ENCODE assay signal across 8 mouse cellular contexts in the genomic region with DNA sequence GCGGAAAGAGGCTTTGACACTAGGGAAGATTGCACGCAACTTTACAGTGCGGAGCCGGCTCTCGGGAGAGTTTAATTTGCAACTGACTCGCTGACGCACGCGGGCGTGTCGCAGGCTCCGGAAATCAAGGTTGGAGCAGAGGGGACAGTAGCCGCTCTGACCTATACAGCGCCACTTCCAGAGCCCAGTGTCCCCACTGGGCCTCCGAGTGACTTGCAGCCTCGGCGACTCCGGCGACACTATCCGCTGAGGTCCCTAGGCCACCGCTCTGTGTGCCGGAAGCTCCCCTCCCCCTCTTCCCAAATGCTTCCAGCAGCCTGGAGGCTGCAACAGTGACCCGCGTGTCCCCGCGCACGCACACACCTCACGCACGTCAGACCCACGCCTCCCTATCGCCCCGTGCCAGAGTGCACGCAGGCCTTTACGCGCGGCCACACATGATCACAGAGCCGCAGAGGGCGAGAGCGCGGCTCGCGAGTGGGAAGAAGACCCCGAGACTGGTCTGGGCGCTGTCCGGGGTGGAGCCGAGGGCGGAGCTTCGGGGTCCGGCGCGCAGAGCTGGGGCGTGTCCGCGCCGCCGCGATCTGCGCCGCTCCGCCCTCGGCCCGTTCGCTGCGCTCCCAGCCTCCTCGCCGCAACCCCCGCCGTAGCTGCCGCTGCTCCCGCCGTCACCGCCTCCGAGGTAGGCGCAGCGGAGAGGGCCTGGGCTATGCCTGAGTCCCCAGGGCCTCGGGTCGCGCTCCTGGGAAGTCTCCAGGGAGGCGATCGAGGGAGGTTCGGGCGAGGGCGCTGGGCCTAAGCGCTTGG. TPM values are rescaled to one million over a fixed set of nuclear protein-coding genes. Genes with fewer than 3 reads are reported as not detected.
DNase-seq lines count a peak whose midpoint lies in the region; ATAC-seq lines count a peak whose summit lies in the region.

A gene (plus strand): TSS at position 390 of the 807 bp plus-strand sequence.

- H3K9ac ChIP-seq in hindbrain, embryonic 15.5 days, result peak within 1 kb of the TSS; percentile 98

- no peaks in the 10 kb centered on the region for H3K9me3 ChIP-seq in hindbrain, embryonic 15.5 days

- H3K4me3 ChIP-seq in hindbrain, embryonic 15.5 days, result peak within 1 kb of the TSS; percentile 99

- peak; percentile 95 for ATAC-seq in hindbrain, embryonic 15.5 days (ENCODE audit: low FRiP score, low read depth)

- H3K27me3 ChIP-seq in hindbrain, embryonic 15.5 days, result no peaks in the 10 kb centered on the region

- no peaks in the 10 kb centered on the region for H3K36me3 ChIP-seq in hindbrain, embryonic 15.5 days

- WGBS in hindbrain, embryonic 15.5 days, result under 1% methylated on average over 81 of the region's 84 CpGs

- H3K27ac ChIP-seq in hindbrain, embryonic 15.5 days (replicated peaks), result peak within 1 kb of the TSS; percentile 94

- peaks cover 44% of the 10 kb centered on the region for H3K4me1 ChIP-seq in hindbrain, embryonic 15.5 days (replicated peaks)

- peak; percentile 92 for DNase-seq in ZHBTc4 (ENCODE audit: low read depth, low spot score)
- DNase-seq in cerebellum, postnatal 4 days (ENCODE audit: low spot score in 2 of 2), result peak; percentile 80 to 86
- DNase-seq in gastrocnemius, adult 18-20 months (ENCODE audit: low spot score), result peak; percentile 86
- DNase-seq in left cerebral cortex, adult 11 months (ENCODE audit: low spot score), result peak; percentile 85
- peak; percentile 86 for DNase-seq in lung, postnatal 36 days
- peak; percentile 91 for DNase-seq in retina, embryonic 14.5 days (ENCODE audit: low spot score)
- DNase-seq in thymus, postnatal 4 days, result peak; percentile 91

- H3K4me2 ChIP-seq in hindbrain, embryonic 15.5 days, result peak within 1 kb of the TSS; percentile 91

RNA-seq across cellular contexts. Expression of the gene that starts here (rescaled TPM):
- 1,000 to 10,000 TPM; 1,411 to 1,472 TPM for total RNA-seq in gastrocnemius, adult 18-20 months (2021)
- polyA plus RNA-seq in hindbrain, embryonic 15.5 days (2015; fragmentation: Nextera tagmentation; extraction: Ambion mirVana), result 368 and 369 TPM in 2 replicates

Comparison
In these comparisons a context has a peak if more than half of its experiments do, and no peak if none do; other contexts are left out.
1. Peak in every context shown above with its lines: DNase-seq, ATAC-seq, H3K4me3 ChIP-seq and H3K27ac ChIP-seq.